Mouse (Mus musculus) thymus, adult 2 months (tissue): Measurements from ENCODE around the gene Aifm3.

Source experiments
- CTCF ChIP-seq: fragments of 200-500 bp; IDR thresholded peaks from 2 replicates; pipeline ENCODE4 v1.5.1; 2012; ENCODE audit warnings: mild to moderate bottlenecking, control low read depth, low read length, moderate library complexity, borderline replicate concordance; ENCODE audit not compliant: control insufficient read depth, poor library complexity, insufficient read depth; ENCODE audit errors: extremely low read depth
- POLR2A ChIP-seq: fragments of 200-500 bp; IDR thresholded peaks from 2 replicates; pipeline ENCODE4 v1.6.1; 2012; ENCODE audit warnings: mild to moderate bottlenecking, low read length, control low read depth, moderate library complexity; ENCODE audit not compliant: control insufficient read depth, poor library complexity, insufficient read depth; ENCODE audit errors: extremely low read depth

GRCm38 (mm10) chr16:17530640-17531288 is 41.4 kb downstream of the Aifm3 start, which contains the start of gene Thap7:
- TF ChIP-seq POLR2A: peak; percentile 88
- peak; percentile 46; the same call in 1 of the 2 replicates for TF ChIP-seq CTCF
